Comparison of ENCODE assay signal across 18 mouse cellular contexts in the genomic region with DNA sequence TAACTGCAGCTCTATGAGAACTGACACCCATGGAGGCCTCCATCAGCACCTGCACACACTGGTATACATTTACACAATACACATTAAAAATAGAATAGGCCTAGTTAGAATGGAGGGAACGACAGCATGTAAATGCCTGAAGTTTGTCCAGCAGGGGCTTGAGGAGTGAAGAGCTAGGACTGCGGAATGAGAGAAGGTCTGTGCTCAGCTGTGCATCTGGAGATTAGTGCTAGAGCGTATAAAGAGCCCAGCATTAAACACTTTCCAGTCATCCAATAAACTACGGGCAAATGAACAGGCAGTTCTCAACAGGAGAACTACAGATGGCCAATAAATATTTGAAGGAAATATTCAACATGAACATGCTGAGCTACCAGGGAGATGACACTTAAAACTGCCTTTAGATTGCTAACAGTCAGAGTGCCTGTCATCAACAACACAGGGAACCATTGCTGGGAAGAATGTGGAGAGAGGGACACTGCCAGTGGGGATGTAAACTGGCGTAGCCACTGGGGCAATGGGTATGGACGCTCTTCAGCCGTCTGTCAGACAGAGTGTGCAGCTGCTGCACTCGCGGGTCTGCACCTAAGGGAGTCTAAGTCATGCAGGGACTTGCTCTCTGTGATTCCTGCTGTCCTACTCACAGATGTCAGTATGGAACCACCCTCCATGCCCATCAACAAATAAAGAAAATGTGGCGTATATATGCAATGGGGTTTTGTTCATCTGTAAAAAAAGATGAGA. TPM values are rescaled to one million over a fixed set of nuclear protein-coding genes. Genes with fewer than 3 reads are reported as not detected.
DNase-seq lines count a peak whose midpoint lies in the region; ATAC-seq and TF ChIP-seq lines count a peak whose summit lies in the region.
"Had no signal": no experiment of that assay in that cellular context is flagged by ENCODE, and none has a peak within 500 bp of the region (broad histone marks: within the 10 kb centered on the region; RNA-seq: fewer than 3 reads in every experiment).

No protein-coding gene starts in this region.

- no peak for TF ChIP-seq POLR2A in myocyte (IDR thresholded peaks at IDR 0.05; ENCODE audit: insufficient read length, low read depth)

- WGBS in limb, embryonic 12.5 days, result 66% methylated on average over 10 of the region's 10 CpGs
- WGBS in limb, embryonic 10.5 days, result 91% methylated on average over 10 of the region's 10 CpGs
- 43% methylated on average over 10 of the region's 10 CpGs for WGBS in hindbrain, postnatal 0 days

- H3K27me3 ChIP-seq in limb, embryonic 12.5 days, result no peaks in the 10 kb centered on the region
- H3K27me3 ChIP-seq in limb, embryonic 10.5 days (ENCODE audit: low read depth, poor library complexity, severe bottlenecking), result no peaks in the 10 kb centered on the region
- H3K27me3 ChIP-seq in hindbrain, postnatal 0 days (ENCODE audit: insufficient read depth, low read length), result no peaks in the 10 kb centered on the region
- H3K27me3 ChIP-seq in myocyte (ENCODE audit: control insufficient read depth, insufficient read depth, insufficient read length), result no peaks in the 10 kb centered on the region
- H3K27me3 ChIP-seq: embryonic facial prominence, embryonic 15.5 days had no signal

- no peak overlapping the region for H3K4me3 ChIP-seq in limb, embryonic 12.5 days (replicated peaks)
- H3K4me3 ChIP-seq in limb, embryonic 10.5 days, result no peak overlapping the region
- H3K4me3 ChIP-seq in hindbrain, postnatal 0 days (ENCODE audit: low read length), result no peak overlapping the region
- H3K4me3 ChIP-seq in myocyte, result no peak overlapping the region
- H3K4me3 ChIP-seq: embryonic facial prominence, embryonic 15.5 days had no signal

- H3K9me3 ChIP-seq in limb, embryonic 12.5 days, result no peaks in the 10 kb centered on the region
- no peaks in the 10 kb centered on the region for H3K9me3 ChIP-seq in limb, embryonic 10.5 days (replicated peaks)
- H3K9me3 ChIP-seq in hindbrain, postnatal 0 days (ENCODE audit: low read length), result no peaks in the 10 kb centered on the region
- H3K9me3 ChIP-seq: embryonic facial prominence, embryonic 15.5 days had no signal

- TF ChIP-seq CTCF in hindbrain, postnatal 0 days (IDR thresholded peaks at IDR 0.05; ENCODE audit: low read depth), result peak; percentile 24; the same call in 1 of the 2 replicates

- peaks cover 35% of the 10 kb centered on the region for H3K4me1 ChIP-seq in limb, embryonic 12.5 days (replicated peaks)
- H3K4me1 ChIP-seq in limb, embryonic 10.5 days, result peaks cover 16% of the 10 kb centered on the region
- H3K4me1 ChIP-seq in hindbrain, postnatal 0 days (ENCODE audit: insufficient read depth, low read length), result no peaks in the 10 kb centered on the region

- no peak for DNase-seq in cerebellum, postnatal 14 days
- no peak for DNase-seq in limb, embryonic 10.5 days (ENCODE audit: low spot score)
- peak; percentile 16 for DNase-seq in hindbrain, postnatal 0 days (ENCODE audit: low spot score)
- no peak for DNase-seq in c-Kit-positive CD71-positive TER-119-positive erythroid progenitor cells, embryonic 14.5 days (ENCODE audit: low spot score)
- DNase-seq in adrenal gland, postnatal 14 days, result no peak
- DNase-seq: adrenal gland, adult 2 months; cerebellum, adult 11-12 months; gastrocnemius, postnatal 25 days; kidney, adult 18-20 months; kidney, postnatal 10 days; liver; lung, adult 18-20 months; right cerebral cortex, adult 18-20 months; thymus, adult 2 months had no signal

- ATAC-seq in cerebellum, adult (ENCODE audit: insufficient number of reproducible peaks, low FRiP score, low TSS enrichment), result 0 out of 2 replicates have a peak, but pooled peaks have one; percentile 28
- peak; percentile 44; the same call in 1 of the 2 replicates for ATAC-seq in limb, embryonic 12.5 days (ENCODE audit: insufficient number of reproducible peaks, insufficient read depth, low FRiP score, low TSS enrichment, low read depth)
- peak; percentile 60; the same call in 1 of the 2 replicates for ATAC-seq in hindbrain, postnatal 0 days

- H3K4me2 ChIP-seq in limb, embryonic 12.5 days, result no peak overlapping the region
- H3K4me2 ChIP-seq in hindbrain, postnatal 0 days (ENCODE audit: low read depth, low read length), result no peak overlapping the region
- no peak overlapping the region for H3K4me2 ChIP-seq in myocyte (ENCODE audit: low read depth)
- H3K4me2 ChIP-seq: embryonic facial prominence, embryonic 15.5 days had no signal

- H3K9ac ChIP-seq in limb, embryonic 12.5 days (replicated peaks), result no peak overlapping the region
- H3K9ac ChIP-seq in hindbrain, postnatal 0 days (replicated peaks; ENCODE audit: low read length), result no peak overlapping the region
- H3K9ac ChIP-seq: embryonic facial prominence, embryonic 15.5 days had no signal

- peaks cover 89% of the 10 kb centered on the region for H3K79me2 ChIP-seq in myocyte (ENCODE audit: control insufficient read depth, insufficient read depth)

- H3ac ChIP-seq in myocyte (ENCODE audit: control insufficient read depth, insufficient read length), result no peak overlapping the region

- H3K27ac ChIP-seq in limb, embryonic 12.5 days, result no peak overlapping the region
- no peak overlapping the region for H3K27ac ChIP-seq in limb, embryonic 10.5 days
- H3K27ac ChIP-seq in hindbrain, postnatal 0 days, result no peak overlapping the region
- H3K27ac ChIP-seq: embryonic facial prominence, embryonic 15.5 days had no signal

- peaks cover 11% of the 10 kb centered on the region; the same call in 1 of the 2 replicates for H3K36me3 ChIP-seq in limb, embryonic 12.5 days
- H3K36me3 ChIP-seq in limb, embryonic 10.5 days, result peaks cover 11% of the 10 kb centered on the region
- H3K36me3 ChIP-seq in hindbrain, postnatal 0 days (ENCODE audit: insufficient read depth, low read length), result 0 out of 2 replicates have a peak, but pooled peaks cover 2% of the 10 kb centered on the region
- no peaks in the 10 kb centered on the region for H3K36me3 ChIP-seq in myocyte (ENCODE audit: control insufficient read depth, insufficient read depth)

TF ChIP-seq in myocyte, 11 proteins besides CTCF, POLR2A, EP300 and RAD21:
- TF ChIP-seq MYOD1 (IDR thresholded peaks at IDR 0.05; ENCODE audit: control insufficient read depth in 1 of 3, insufficient read length in 2 of 3, low read depth in 2 of 3), result peak in 1 of 3 experiments; percentile 39
- TF ChIP-seq TCF12 (IDR thresholded peaks at IDR 0.05; ENCODE audit: insufficient read depth, poor library complexity, severe bottlenecking), result no peak
- TF ChIP-seq MYOG (IDR thresholded peaks at IDR 0.05; ENCODE audit: control insufficient read depth in 1 of 3, insufficient read depth in 1 of 3, insufficient read length in 2 of 3, low read depth in 2 of 3), result peak in 2 of 3 experiments; percentile 18 to 49

RNA-seq across cellular contexts. Expression of a gene that starts 7.3 kb away (rescaled TPM):
- polyA plus RNA-seq in limb, embryonic 12.5 days (2016; fragmentation: Nextera tagmentation; extraction: Ambion mirVana), result 53.8 and 54.8 TPM in 2 replicates
- polyA plus RNA-seq in limb, embryonic 10.5 days (2016; fragmentation: Nextera tagmentation; extraction: Ambion mirVana), result 46.4 and 52.0 TPM in 2 replicates
- total RNA-seq in hindbrain, postnatal 0 days (2014; rRNA removed), result 51.5 and 74.1 TPM in 2 replicates
- polyA plus RNA-seq in hindbrain, postnatal 0 days (2015; fragmentation: Nextera tagmentation; extraction: Ambion mirVana), result 63.5 and 64.8 TPM in 2 replicates
- polyA plus RNA-seq in myocyte (2012; fragmentation: generic; extraction: Trizol), result 7.9 TPM
- total RNA-seq in adrenal gland, postnatal 14 days (2021), result 73.5 and 83.9 TPM in 2 replicates

RNA-seq across cellular contexts. Expression of a gene that starts 13.4 kb away (rescaled TPM):
- 22.2 and 24.9 TPM in 2 replicates for polyA plus RNA-seq in limb, embryonic 12.5 days (2016; fragmentation: Nextera tagmentation; extraction: Ambion mirVana)
- polyA plus RNA-seq in limb, embryonic 10.5 days (2016; fragmentation: Nextera tagmentation; extraction: Ambion mirVana), result 16.8 and 21.5 TPM in 2 replicates
- total RNA-seq in hindbrain, postnatal 0 days (2014; rRNA removed), result 13.6 and 16.7 TPM in 2 replicates
- polyA plus RNA-seq in hindbrain, postnatal 0 days (2015; fragmentation: Nextera tagmentation; extraction: Ambion mirVana), result 21.1 and 22.5 TPM in 2 replicates
- polyA plus RNA-seq in myocyte (2012; fragmentation: generic; extraction: Trizol), result 0.26 TPM
- 9.3 and 11.5 TPM in 2 replicates for total RNA-seq in adrenal gland, postnatal 14 days (2021)

RNA-seq across cellular contexts. Expression of a gene that starts 41.7 kb away (rescaled TPM):
- 56.2 and 58.1 TPM in 2 replicates for polyA plus RNA-seq in limb, embryonic 12.5 days (2016; fragmentation: Nextera tagmentation; extraction: Ambion mirVana)
- 57.8 and 60.1 TPM in 2 replicates for polyA plus RNA-seq in limb, embryonic 10.5 days (2016; fragmentation: Nextera tagmentation; extraction: Ambion mirVana)
- 28.0 and 33.3 TPM in 2 replicates for total RNA-seq in hindbrain, postnatal 0 days (2014; rRNA removed)
- polyA plus RNA-seq in hindbrain, postnatal 0 days (2015; fragmentation: Nextera tagmentation; extraction: Ambion mirVana), result 20.9 and 23.4 TPM in 2 replicates
- 6.6 TPM for polyA plus RNA-seq in myocyte (2012; fragmentation: generic; extraction: Trizol)
- 32.8 and 37.5 TPM in 2 replicates for total RNA-seq in adrenal gland, postnatal 14 days (2021)

Comparison
In these comparisons a context has a peak if more than half of its experiments do, and no peak if none do; other contexts are left out.
1. RNA of a gene that starts 13.4 kb away (polyA plus RNA-seq): 22.2 to 24.9 TPM in limb, embryonic 12.5 days, 16.8 to 21.5 TPM in limb, embryonic 10.5 days and 21.1 to 22.5 TPM in hindbrain, postnatal 0 days; 0.26 TPM in myocyte (single experiment); every median in the first group is over 10 times any median in the second.
2. Peak in every context shown above with its lines, with median percentiles within 50 percentile points of each other: ATAC-seq.